Mouse (Mus musculus) bone marrow macrophage, adult 2 months (primary cell): ENCODE results near the gene Gpatch4.

Source experiments
- CTCF ChIP-seq: IDR thresholded peaks from 2 replicates; pipeline ENCODE4 v1.5.1; 2012; ENCODE audit warnings: low read depth, mild to moderate bottlenecking, low read length, moderate library complexity
- POLR2A ChIP-seq: IDR thresholded peaks from 2 replicates; pipeline ENCODE4 v1.6.1; 2012; ENCODE audit warnings: mild to moderate bottlenecking, low read depth, low read length, borderline replicate concordance

DNA sequence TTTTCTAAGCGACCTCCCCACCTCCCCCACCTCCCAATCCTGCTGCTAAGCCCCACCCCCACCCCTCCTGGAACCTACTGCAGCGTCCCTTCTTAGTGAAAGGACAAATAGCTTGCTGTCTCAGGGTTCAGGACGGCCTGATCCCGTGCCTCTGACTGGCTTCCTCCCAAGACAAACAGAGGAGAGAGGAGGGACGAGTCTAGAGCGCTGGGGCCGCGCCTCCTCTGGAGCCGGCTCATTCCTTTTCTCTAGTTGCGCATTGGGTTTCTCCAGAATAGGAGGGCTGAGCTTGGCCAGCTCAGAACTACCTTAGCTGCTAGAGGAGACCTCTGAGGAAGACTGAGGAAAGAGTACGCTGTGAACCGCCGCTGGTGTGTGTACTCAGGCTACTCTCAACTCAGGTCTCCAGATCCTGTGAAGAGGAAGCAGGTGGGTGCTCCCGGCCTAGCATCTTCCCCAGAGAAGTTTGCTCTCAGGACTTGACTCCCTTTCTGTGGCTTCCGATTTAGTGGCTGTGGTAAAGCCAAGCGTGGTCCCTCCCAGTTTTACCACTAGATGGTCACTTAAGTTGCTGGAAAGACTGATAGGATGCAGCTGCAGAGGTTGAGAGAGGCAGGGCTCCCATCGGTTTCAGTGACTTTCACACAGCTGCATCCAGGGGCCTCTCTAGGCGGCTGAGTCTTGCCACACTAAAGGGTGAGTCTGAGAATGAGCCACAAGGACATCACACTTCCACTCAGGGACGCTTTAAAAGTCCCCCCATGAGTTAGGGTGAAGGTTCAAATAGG is 12.1 kb upstream of the Gpatch4 start:
- TF ChIP-seq CTCF, result no peak
- TF ChIP-seq POLR2A, result no peak
